ENCODE assay signal across 26 mouse cellular contexts in the genomic region with DNA sequence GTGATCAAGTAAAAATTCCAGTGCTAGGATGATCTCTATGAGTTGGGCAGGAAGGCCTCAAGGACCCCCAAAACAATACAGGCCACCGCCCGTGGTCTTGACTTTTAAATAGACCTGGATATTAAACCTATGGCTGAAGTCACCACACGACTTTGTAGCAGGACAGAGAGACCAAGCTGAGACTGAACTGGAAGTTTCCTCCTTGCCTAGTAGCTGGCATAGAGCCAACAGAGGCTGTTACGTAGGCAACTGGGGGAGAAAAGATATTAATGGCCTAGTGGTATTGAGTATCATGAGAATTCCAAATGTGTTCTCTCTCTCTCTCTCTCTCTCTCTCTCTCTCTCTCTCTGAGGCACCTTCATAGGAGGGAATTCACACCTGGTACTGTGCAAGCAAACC. TPM values are rescaled to one million over a fixed set of nuclear protein-coding genes. Genes with fewer than 3 reads are reported as not detected.
DNase-seq lines count a peak whose midpoint lies in the region; ATAC-seq and TF ChIP-seq lines count a peak whose summit lies in the region.
"Had no signal": no experiment of that assay in that cellular context is flagged by ENCODE, and none has a peak within 500 bp of the region (broad histone marks: within the 10 kb centered on the region; RNA-seq: fewer than 3 reads in every experiment).

No protein-coding gene starts in this region.

- TF ChIP-seq RAD21 in MEL (IDR thresholded peaks at IDR 0.05; ENCODE audit: low read depth, low read length): no peak

- 51% methylated on average over 4 of the region's 4 CpGs for WGBS in kidney, adult 2 months
- 71% methylated on average over 4 of the region's 4 CpGs for WGBS in kidney, embryonic 16.5 days

- TF ChIP-seq POLR2A in kidney, adult 2 months (IDR thresholded peaks at IDR 0.05; ENCODE audit: low read depth, low read length): no peak
- TF ChIP-seq POLR2A in MEL (IDR thresholded peaks at IDR 0.05; ENCODE audit: control insufficient read depth in 1 of 2, insufficient read depth in 1 of 2, low read depth in 1 of 2, low read length in 2 of 2, poor library complexity in 1 of 2): no peak

- H3K79me2 ChIP-seq in MEL (ENCODE audit: control insufficient read depth, insufficient read depth, low read length, poor library complexity): no peaks in the 10 kb centered on the region

- DNase-seq in adrenal gland, postnatal 14 days: peak; percentile 39
- DNase-seq in adrenal gland, postnatal 25 days: no peak
- DNase-seq in kidney, adult 2 months: peak; percentile 15
- peak; percentile 22 for DNase-seq in lung, postnatal 14 days
- DNase-seq in lung, adult 18-20 months: no peak
- DNase-seq in MEL (ENCODE audit: low read depth, low spot score): peak; percentile 71
- DNase-seq in right cerebral cortex, adult 2 months (ENCODE audit: low spot score in 2 of 2): no peak
- DNase-seq: cerebellum, adult 11-12 months; cerebellum, adult 9-11 months; embryo, embryonic 11 days; gastrocnemius, postnatal 10 days; liver, postnatal 0 days; spleen, adult 18-20 months; thymus, postnatal 14 days had no signal

- no peaks in the 10 kb centered on the region for H3K9me3 ChIP-seq in kidney, embryonic 16.5 days (ENCODE audit: low read length)
- H3K9me3 ChIP-seq in MEL (replicated peaks; ENCODE audit: insufficient read depth, low read length): no peaks in the 10 kb centered on the region
- H3K9me3 ChIP-seq: heart, embryonic 10.5 days; liver, embryonic 12.5 days; midbrain, embryonic 12.5 days had no signal

- no peak overlapping the region for H3K9ac ChIP-seq in kidney, embryonic 16.5 days (replicated peaks; ENCODE audit: low read length)
- no peak overlapping the region for H3K9ac ChIP-seq in MEL (ENCODE audit: control insufficient read depth, low read depth, low read length, poor library complexity, severe bottlenecking)
- H3K9ac ChIP-seq: embryonic facial prominence, embryonic 13.5 days; hindbrain, embryonic 14.5 days; limb, embryonic 13.5 days; liver, embryonic 12.5 days; liver, postnatal 0 days; midbrain, embryonic 12.5 days had no signal

- no peak overlapping the region for H3K4me2 ChIP-seq in kidney, embryonic 16.5 days (replicated peaks; ENCODE audit: low read depth, low read length)
- H3K4me2 ChIP-seq: embryonic facial prominence, embryonic 13.5 days; hindbrain, embryonic 14.5 days; limb, embryonic 13.5 days; liver, embryonic 12.5 days; midbrain, embryonic 12.5 days had no signal

- ATAC-seq in kidney, embryonic 16.5 days (ENCODE audit: low FRiP score, low TSS enrichment): no peak
- ATAC-seq: intestine, postnatal 0 days; liver, embryonic 12.5 days; liver, postnatal 0 days had no signal

- H3K27me3 ChIP-seq in kidney, adult 2 months (replicated peaks; ENCODE audit: control insufficient read depth, insufficient read depth, low read length): no peaks in the 10 kb centered on the region
- no peaks in the 10 kb centered on the region for H3K27me3 ChIP-seq in kidney, embryonic 16.5 days (ENCODE audit: insufficient read depth, low read length)
- no peaks in the 10 kb centered on the region for H3K27me3 ChIP-seq in MEL (ENCODE audit: control insufficient read depth in 1 of 2, insufficient read depth in 2 of 2, low read length in 2 of 2)
- H3K27me3 ChIP-seq: embryonic facial prominence, embryonic 13.5 days; limb, embryonic 13.5 days; liver, embryonic 12.5 days; megakaryocyte, embryonic 14.5 days; midbrain, embryonic 12.5 days had no signal

- TF ChIP-seq CTCF in kidney, adult 2 months (conservative IDR thresholded peaks at IDR 0.05; ENCODE audit: insufficient read depth, insufficient read length, low read depth, low read length): no peak
- TF ChIP-seq CTCF in MEL (IDR thresholded peaks at IDR 0.05 in 2 of 3, conservative IDR thresholded peaks at IDR 0.05 in 1 of 3; ENCODE audit: control insufficient read depth in 1 of 3, insufficient read depth in 1 of 3, low read depth in 2 of 3, low read length in 3 of 3, poor library complexity in 1 of 3, severe bottlenecking in 1 of 3): no peak

- no peaks in the 10 kb centered on the region; the same call in 1 of the 2 replicates for H3K4me1 ChIP-seq in kidney, adult 2 months (ENCODE audit: control insufficient read depth, insufficient read depth, low read length)
- no peaks in the 10 kb centered on the region for H3K4me1 ChIP-seq in kidney, embryonic 16.5 days (ENCODE audit: insufficient read depth, low read length)
- H3K4me1 ChIP-seq in MEL (ENCODE audit: control insufficient read depth in 1 of 2, insufficient read depth in 2 of 2, low read length in 2 of 2): peaks cover 2 to 4% of the 10 kb centered on the region in 2 experiments; a peak in 2 of 4 replicates
- H3K4me1 ChIP-seq: embryonic facial prominence, embryonic 13.5 days; liver, embryonic 12.5 days; midbrain, embryonic 12.5 days had no signal

- no peak overlapping the region for H3K27ac ChIP-seq in kidney, adult 2 months (ENCODE audit: insufficient read depth, low read depth, low read length)
- H3K27ac ChIP-seq in kidney, embryonic 16.5 days (ENCODE audit: low read length): no peak overlapping the region
- H3K27ac ChIP-seq in MEL (ENCODE audit: control insufficient read depth, low read depth, low read length): no peak overlapping the region
- H3K27ac ChIP-seq: embryonic facial prominence, embryonic 13.5 days; heart, embryonic 10.5 days; hindbrain, embryonic 14.5 days; layer of hippocampus, adult 2 months; left cerebral cortex, adult 2 months; limb, embryonic 13.5 days; liver, embryonic 12.5 days; midbrain, embryonic 12.5 days had no signal

- no peak overlapping the region for H3K4me3 ChIP-seq in kidney, adult 2 months (ENCODE audit: insufficient read depth, low read depth, low read length)
- H3K4me3 ChIP-seq in kidney, embryonic 16.5 days (ENCODE audit: low read length): no peak overlapping the region
- H3K4me3 ChIP-seq in MEL (ENCODE audit: control insufficient read depth in 1 of 2, insufficient read depth in 1 of 2, low read depth in 2 of 2, low read length in 2 of 2): no peak overlapping the region
- H3K4me3 ChIP-seq: embryonic facial prominence, embryonic 13.5 days; erythroblast, embryonic 14.5 days; heart, embryonic 10.5 days; layer of hippocampus, adult 2 months; left cerebral cortex, adult 2 months; limb, embryonic 13.5 days; liver, embryonic 12.5 days; megakaryocyte, embryonic 14.5 days; midbrain, embryonic 12.5 days had no signal

- H3K36me3 ChIP-seq in kidney, adult 2 months (ENCODE audit: control insufficient read depth, insufficient read depth, low read length): no peaks in the 10 kb centered on the region
- no peaks in the 10 kb centered on the region for H3K36me3 ChIP-seq in kidney, embryonic 16.5 days (ENCODE audit: insufficient read depth, low read length)
- peaks cover 0 to 4% of the 10 kb centered on the region in 2 experiments; a peak in 2 of 4 replicates for H3K36me3 ChIP-seq in MEL (ENCODE audit: control insufficient read depth in 1 of 2, insufficient read depth in 2 of 2, low read length in 2 of 2)
- H3K36me3 ChIP-seq: embryonic facial prominence, embryonic 13.5 days; midbrain, embryonic 12.5 days had no signal

- no peak for TF ChIP-seq EP300 in MEL (IDR thresholded peaks at IDR 0.05; ENCODE audit: low read depth in 1 of 2, low read length in 2 of 2)

TF ChIP-seq in MEL, 35 proteins besides CTCF, POLR2A, EP300 and RAD21:
- TF ChIP-seq HCFC1 (IDR thresholded peaks at IDR 0.05; ENCODE audit: low read depth, low read length) (no peak), KAT2A (conservative IDR thresholded peaks at IDR 0.05; ENCODE audit: low read depth, low read length) (no peak), BHLHE40 (IDR thresholded peaks at IDR 0.05; ENCODE audit: borderline replicate concordance, low read depth, low read length) (no peak), TAL1 (IDR thresholded peaks at IDR 0.05; ENCODE audit: low read length) (no peak), CHD2 (IDR thresholded peaks at IDR 0.05; ENCODE audit: low read length) (no peak), GATA1 (IDR thresholded peaks at IDR 0.05; ENCODE audit: low read depth, low read length) (no peak), NELFE (IDR thresholded peaks at IDR 0.05; ENCODE audit: low read depth, low read length) (no peak), TBP (IDR thresholded peaks at IDR 0.05; ENCODE audit: low read depth, low read length) (no peak), USF1 (IDR thresholded peaks at IDR 0.05; ENCODE audit: low read depth, low read length) (no peak), SIN3A (IDR thresholded peaks at IDR 0.05; ENCODE audit: low read length) (no peak), GABPA (IDR thresholded peaks at IDR 0.05; ENCODE audit: low read depth, low read length) (no peak), SMC3 (IDR thresholded peaks at IDR 0.05; ENCODE audit: low read depth, low read length) (no peak), UBTF (IDR thresholded peaks at IDR 0.05; ENCODE audit: borderline replicate concordance, insufficient read depth, low read depth, low read length) (no peak), MXI1 (IDR thresholded peaks at IDR 0.05; ENCODE audit: low read depth, low read length) (no peak), ZC3H11A (IDR thresholded peaks at IDR 0.05; ENCODE audit: low read depth, low read length) (no peak), TCF12 (IDR thresholded peaks at IDR 0.05; ENCODE audit: low read depth, low read length) (no peak), ZKSCAN1 (IDR thresholded peaks at IDR 0.05; ENCODE audit: low read depth, low read length) (no peak), E2F4 (IDR thresholded peaks at IDR 0.05; ENCODE audit: borderline replicate concordance, low read depth, low read length) (no peak), RCOR1 (IDR thresholded peaks at IDR 0.05; ENCODE audit: low read depth, low read length) (no peak)

RNA-seq across cellular contexts. Expression of a gene that starts 50.8 kb away (rescaled TPM):
- total RNA-seq in adrenal gland, postnatal 14 days (2021): 15.6 and 15.7 TPM in 2 replicates
- total RNA-seq in adrenal gland, postnatal 25 days (2021): 21.6 and 21.9 TPM in 2 replicates
- polyA plus RNA-seq in kidney, adult 2 months (2012; rRNA removed): 3.7 and 3.8 TPM in 2 replicates
- polyA plus RNA-seq in kidney, embryonic 16.5 days (2015; fragmentation: Nextera tagmentation; extraction: Ambion mirVana): 37.7 and 39.0 TPM in 2 replicates
- 15.1 and 16.3 TPM in 2 replicates for total RNA-seq in MEL (2012; rRNA removed)
- polyA plus RNA-seq in MEL (2012; ENCODE audit: insufficient read depth in 1 of 2, insufficient read length in 2 of 2, low read depth in 1 of 2, low replicate concordance in 2 of 2, missing spikeins in 1 of 2): 10 to 100 TPM in 1 of 2 experiments, not detected in 1; 16.3 TPM

RNA-seq across cellular contexts. Expression of a gene that starts 51.0 kb away (rescaled TPM):
- 11.6 and 13.0 TPM in 2 replicates for total RNA-seq in adrenal gland, postnatal 14 days (2021)
- total RNA-seq in adrenal gland, postnatal 25 days (2021): 15.7 and 18.9 TPM in 2 replicates
- 5.3 and 6.6 TPM in 2 replicates for polyA plus RNA-seq in kidney, adult 2 months (2012; rRNA removed)
- 17.8 and 22.9 TPM in 2 replicates for polyA plus RNA-seq in kidney, embryonic 16.5 days (2015; fragmentation: Nextera tagmentation; extraction: Ambion mirVana)
- 19.3 and 21.7 TPM in 2 replicates for total RNA-seq in MEL (2012; rRNA removed)
- 10 to 100 TPM in 1 of 2 experiments, not detected in 1; 20.0 TPM for polyA plus RNA-seq in MEL (2012; ENCODE audit: insufficient read depth in 1 of 2, insufficient read length in 2 of 2, low read depth in 1 of 2, low replicate concordance in 2 of 2, missing spikeins in 1 of 2)

Comparison
In these comparisons a context has a peak if more than half of its experiments do, and no peak if none do; other contexts are left out.
1. DNase-seq: peak in adrenal gland, postnatal 14 days (single experiment), kidney, adult 2 months (single experiment), lung, postnatal 14 days (single experiment) and MEL (single experiment); none in adrenal gland, postnatal 25 days (single experiment), lung, adult 18-20 months (0 of 2) and right cerebral cortex, adult 2 months (0 of 2).